Mouse (Mus musculus) spleen, adult 18-20 months (tissue): ENCODE data around the gene Pigk.

ENCODE experiments used
- DNase-seq, 2 experiments: peaks; one replicate each; pipeline ENCODE4 v3.0.0; 2022; ENCODE audit warnings: mixed read lengths in 2 of 2

Pigk gene

DNA sequence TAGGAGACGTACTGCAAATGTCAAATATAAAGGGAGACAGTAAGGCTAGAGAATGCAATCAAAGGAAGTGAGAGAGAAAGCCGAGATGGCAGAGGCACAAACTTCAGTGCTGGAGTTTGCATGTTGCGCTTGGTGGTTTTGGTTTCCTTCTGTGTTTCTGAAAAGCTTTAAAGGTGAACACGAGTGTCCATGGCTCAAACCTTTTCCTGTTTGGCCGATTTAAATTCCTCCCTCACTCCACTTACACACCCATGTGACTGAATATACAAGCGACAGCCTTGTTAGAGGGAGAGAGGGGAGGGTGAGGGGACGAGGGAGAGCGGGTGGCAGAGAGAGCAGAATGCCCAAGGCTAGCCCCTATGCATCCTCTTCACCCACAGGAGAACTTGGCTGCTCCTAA, 302.5 kb downstream of the Pigk start:
- no peak for DNase-seq

DNA sequence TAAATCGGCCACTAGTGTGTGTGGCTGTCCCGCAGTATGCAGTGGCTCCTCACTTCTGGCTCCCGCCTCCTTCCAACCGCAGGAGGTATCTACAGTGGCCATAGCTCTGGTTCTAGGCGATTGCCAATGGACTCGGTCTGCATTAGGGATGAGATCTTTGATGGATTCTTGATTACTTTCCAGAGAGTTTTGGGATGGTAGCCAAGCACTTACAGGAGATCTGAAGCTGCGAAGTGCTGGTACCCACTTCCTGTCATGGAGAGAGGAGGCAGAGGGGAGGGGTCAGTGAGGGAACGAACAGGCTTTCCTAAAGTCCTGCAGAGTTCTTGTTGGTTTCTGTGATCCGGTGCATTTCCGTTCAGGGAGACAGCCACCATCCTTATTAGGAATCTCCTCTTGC, 304.2 kb downstream of the Pigk start:
- DNase-seq = no peak

DNA sequence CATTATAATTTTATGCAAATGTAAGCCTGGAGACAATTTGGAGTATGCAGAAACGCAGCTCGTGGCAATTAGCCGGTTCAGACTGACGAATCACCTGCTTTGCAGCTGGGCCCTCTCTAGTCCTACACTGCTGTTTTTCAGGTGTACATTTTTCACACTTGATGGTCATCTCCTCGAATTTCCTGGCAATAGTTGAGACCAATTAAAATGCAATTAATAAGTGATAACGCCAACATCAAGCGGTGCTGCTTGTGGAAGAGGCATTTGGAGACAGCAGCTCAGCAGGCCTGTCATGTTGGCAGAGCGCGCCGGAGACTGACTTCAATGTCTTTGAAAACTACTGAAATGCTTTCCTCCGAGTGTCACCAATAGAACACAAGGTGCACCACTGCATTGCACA, 310.1 kb downstream of the Pigk start:
- no peak for DNase-seq
